Mouse (Mus musculus): Measurements from ENCODE around the gene Aars2. TPM values are rescaled to one million over a fixed set of nuclear protein-coding genes. Genes with fewer than 3 reads are reported as not detected.

Aars2 gene
- polyA plus RNA-seq, 1 experiment from 2014 or later: 17.2 TPM

DNA sequence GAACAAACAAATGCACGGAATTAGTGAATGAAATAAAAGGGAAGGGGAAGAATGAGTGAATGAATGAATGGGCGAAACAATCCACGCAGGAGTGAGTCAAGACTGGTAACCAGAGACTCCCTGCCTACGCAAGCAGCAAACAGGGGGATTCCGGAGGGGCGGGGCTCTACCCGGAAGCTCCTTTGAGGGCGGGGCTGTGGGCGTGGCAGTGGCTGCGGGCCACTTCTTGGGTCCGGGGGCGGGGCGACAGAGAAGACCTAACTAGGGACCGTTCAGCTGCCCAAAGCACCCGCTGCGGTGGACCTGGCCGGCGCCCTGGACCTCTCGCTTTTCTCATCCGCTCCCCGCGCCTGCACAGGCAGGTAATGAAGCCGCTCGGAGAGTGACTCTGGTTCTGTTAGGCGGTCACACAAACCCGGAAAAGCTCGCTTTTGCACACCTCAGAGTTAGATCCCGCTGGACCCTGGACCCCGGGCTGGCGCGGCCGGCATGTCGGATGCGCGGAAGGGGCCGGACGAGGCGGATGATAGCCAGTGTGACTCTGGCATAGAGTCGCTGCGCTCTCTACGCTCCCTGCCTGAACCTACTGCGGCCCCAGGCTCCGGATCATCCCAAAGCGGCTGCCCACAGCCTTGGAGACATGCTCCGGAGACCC is 48.9 kb downstream of the Aars2 start, which contains the start of gene Nfkbie:
Gene Nfkbie, plus strand, starts transcription at position 252 of the 655 bp plus-strand sequence.
- H3K27me3 ChIP-seq: peaks cover 3% of the 10 kb centered on the region
- CTCF ChIA-PET: interaction anchor here (0.9 to 2.1 kb wide), 3 partner anchors 16 to 52 kb away, joined by 3 to 7 read pairs (median 3); no protein-coding TSS in a partner anchor

DNA sequence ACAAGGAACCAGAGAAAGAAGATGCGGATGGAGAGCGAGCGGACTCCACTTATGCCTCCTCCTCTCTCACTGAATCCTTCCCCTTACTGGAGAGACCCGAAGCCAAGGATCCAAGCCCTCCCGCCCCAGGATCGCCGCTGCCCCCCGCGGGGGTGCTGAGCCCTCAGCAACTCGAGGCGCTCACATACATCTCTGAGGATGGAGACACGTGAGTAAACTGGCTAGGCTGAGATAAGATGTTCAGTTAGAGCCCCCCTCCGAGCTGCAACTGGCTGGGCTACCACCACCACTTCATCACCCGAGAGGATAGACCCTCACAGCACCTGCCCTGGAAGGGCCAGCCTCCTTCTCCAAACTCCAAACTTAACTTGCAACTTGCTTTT is 49.5 kb downstream of the Aars2 start:
- H3K27me3 ChIP-seq: peaks cover 3% of the 10 kb centered on the region
- DNase-seq (ENCODE audit: low read depth, low spot score): no peak
- ChIA-PET POLR2A (interaction anchor here (0.9 to 1.2 kb wide), 3 partner anchors 13 to 18 kb away, joined by 3 to 4 read pairs (median 3); partner anchors contain the start of gene Hsp90ab1), CTCF (interaction anchor here (0.7 to 2.1 kb wide), 4 partner anchors 16 to 52 kb away, joined by 3 to 7 read pairs (median 4); no protein-coding TSS in a partner anchor)
- no peak for TF ChIP-seq CTCF (IDR thresholded peaks at IDR 0.05)
- ATAC-seq: no peak
- in situ Hi-C loops (cut with MboI; ENCODE audit: low pct_unique_long_range_greater_than_20kb): no loop called here

More for the DNA sequence above, 48.9 kb downstream of the Aars2 start, which contains the start of gene Nfkbie:
- POLR2A ChIA-PET: interaction anchor here (0.9 to 1.0 kb wide), 2 partner anchors 14 to 17 kb away, joined by 3 read pairs; partner anchors contain the start of gene Hsp90ab1
- in situ Hi-C loops (cut with MboI; ENCODE audit: low pct_unique_long_range_greater_than_20kb): no loop called here
- peak; percentile 80 for DNase-seq (ENCODE audit: low read depth, low spot score)
- ATAC-seq: peak; percentile 53
- TF ChIP-seq CTCF (IDR thresholded peaks at IDR 0.05): no peak

DNA sequence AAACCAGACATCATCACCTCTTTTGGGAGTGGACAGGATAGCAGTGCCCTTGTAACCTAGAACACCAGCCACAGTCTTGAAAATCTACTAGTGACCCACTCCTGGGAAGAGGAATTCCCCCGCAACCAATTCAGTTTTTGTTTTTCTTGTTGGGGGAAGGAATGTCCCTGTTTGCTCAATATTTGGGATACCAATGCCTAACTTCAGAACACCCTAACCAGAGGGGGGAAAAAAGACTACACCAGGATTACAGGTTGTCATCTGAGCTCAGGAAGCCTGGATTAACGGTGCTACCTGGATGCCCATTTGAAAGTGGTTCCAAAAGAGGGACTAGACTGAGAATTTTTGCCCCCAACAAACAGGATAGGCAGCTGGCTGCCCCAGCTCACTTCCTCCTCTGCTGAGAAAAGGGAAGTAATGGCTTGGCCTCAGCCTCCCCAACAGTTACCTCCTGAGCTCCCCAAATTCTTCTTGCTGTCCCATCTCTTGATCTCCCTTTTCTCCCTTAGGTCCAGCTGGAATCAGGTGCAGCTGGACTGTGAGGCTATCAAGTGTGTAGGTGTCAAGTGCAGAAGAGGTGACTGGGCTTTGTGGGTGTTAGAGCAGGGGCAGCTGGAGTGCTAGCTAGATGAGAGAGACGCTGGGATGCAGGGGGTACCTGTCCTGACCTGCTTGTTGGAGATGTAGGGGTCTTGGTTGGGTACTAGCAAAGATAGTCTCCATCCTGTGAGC is 50.0 kb downstream of the Aars2 start:
- ATAC-seq (no peak), DNase-seq (ENCODE audit: low read depth, low spot score) (no peak)
- CTCF ChIA-PET: interaction anchor here (0.7 to 2.1 kb wide), 3 partner anchors 15 to 40 kb away, joined by 3 to 7 read pairs (median 4); no protein-coding TSS in a partner anchor
- POLR2A ChIA-PET: interaction anchor here (0.7 to 1.2 kb wide), 3 partner anchors 11 to 18 kb away, joined by 3 to 4 read pairs (median 3); no protein-coding TSS in a partner anchor
- no peak for TF ChIP-seq CTCF (IDR thresholded peaks at IDR 0.05)
- in situ Hi-C loops (cut with MboI; ENCODE audit: low pct_unique_long_range_greater_than_20kb): no loop called here
- H3K27me3 ChIP-seq: peaks cover 3% of the 10 kb centered on the region

DNA sequence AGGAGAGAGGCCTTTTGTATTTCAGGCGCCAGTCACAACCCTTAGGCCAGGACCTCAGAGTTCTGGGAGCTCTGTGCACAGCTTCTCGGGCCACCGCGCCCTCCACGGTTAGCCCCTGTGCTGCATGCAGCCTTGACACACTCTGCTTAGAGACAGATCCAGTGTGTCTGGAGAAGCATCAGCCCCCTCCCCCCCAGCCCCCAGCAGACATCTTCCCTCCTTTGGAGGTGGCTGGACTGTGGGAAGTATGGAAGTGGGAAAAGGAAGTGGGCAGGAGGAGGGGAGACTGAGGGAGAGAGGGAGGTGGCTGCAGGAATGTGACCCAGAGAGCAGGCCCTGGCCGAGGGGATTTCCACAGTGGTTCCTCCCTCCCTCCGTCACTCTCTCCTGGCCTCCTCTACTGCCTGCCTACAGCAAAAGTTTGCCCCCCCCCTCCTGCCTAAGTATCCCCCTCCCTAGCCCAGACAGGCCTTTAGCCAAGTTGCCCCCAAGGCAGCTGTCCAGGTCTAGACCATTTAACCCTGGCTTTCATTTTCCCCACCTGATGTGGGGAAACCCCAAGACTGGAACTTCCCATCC is 50.7 kb downstream of the Aars2 start:
- no peak for TF ChIP-seq CTCF (IDR thresholded peaks at IDR 0.05)
- peak; percentile 9 for ATAC-seq
- no peak for DNase-seq (ENCODE audit: low read depth, low spot score)
- ChIA-PET CTCF (interaction anchor here (2.0 to 2.1 kb wide), 2 partner anchors 14 to 21 kb away, joined by 4 to 7 read pairs; no protein-coding TSS in a partner anchor), POLR2A (interaction anchor here (0.6 to 1.2 kb wide), 6 partner anchors 10 to 1135 kb away, joined by 3 to 4 read pairs (median 4); no protein-coding TSS in a partner anchor)
- peaks cover 3% of the 10 kb centered on the region for H3K27me3 ChIP-seq
- in situ Hi-C loops (cut with MboI; ENCODE audit: low pct_unique_long_range_greater_than_20kb): no loop called here

DNA sequence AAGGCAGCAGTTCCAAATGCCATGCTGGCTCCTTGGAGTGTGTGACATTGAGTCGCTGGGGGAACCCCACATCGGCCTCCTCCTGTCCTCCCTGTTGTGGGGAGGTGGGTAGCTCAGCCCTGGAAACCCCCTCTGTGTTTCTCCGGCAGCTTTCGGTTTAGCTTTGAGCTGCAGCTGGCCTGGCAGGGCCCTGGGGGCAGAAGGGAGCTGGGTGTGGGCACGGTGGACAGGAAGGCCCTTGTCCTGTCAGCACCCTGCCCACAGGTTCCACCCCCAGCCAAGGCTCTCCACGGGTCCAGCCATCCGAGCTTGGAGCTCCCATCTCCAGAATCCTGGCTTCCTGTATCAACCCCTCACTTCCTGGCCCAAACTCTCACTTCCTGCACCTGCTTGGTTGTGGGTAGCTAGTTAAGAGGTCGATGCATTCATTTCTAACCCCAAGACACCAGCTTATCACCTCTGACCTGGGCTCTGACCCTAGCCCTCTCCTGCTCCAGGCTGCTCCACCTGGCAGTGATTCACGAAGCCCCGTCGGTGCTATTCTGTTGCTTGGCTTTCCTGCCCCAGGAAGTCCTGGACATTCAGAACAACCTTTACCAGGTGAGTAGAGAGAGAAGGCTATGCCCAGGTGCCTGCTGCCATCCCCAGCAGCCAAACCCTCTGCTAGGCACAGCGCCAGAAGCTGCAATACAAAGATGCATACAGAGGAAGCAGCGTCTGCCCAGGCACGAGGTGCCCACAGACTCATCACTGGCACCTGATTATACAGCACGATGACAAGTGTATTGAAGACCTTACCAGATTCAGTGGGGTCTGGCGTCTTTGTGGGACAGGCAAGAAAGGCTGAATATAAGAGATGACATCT is 51.6 kb downstream of the Aars2 start:
- ATAC-seq (no peak), DNase-seq (ENCODE audit: low read depth, low spot score) (no peak)
- H3K27me3 ChIP-seq: peaks cover 3% of the 10 kb centered on the region
- ChIA-PET POLR2A (interaction anchor here (0.6 to 1.1 kb wide), 5 partner anchors 11 to 1134 kb away, joined by 3 to 4 read pairs (median 3); partner anchors contain the start of gene Hsp90ab1), CTCF (interaction anchor here (0.7 to 2.0 kb wide), 2 partner anchors 20 to 27 kb away, joined by 3 to 4 read pairs; no protein-coding TSS in a partner anchor)
- in situ Hi-C loops (cut with MboI; ENCODE audit: low pct_unique_long_range_greater_than_20kb): no loop called here
- TF ChIP-seq CTCF (IDR thresholded peaks at IDR 0.05): no peak

DNA sequence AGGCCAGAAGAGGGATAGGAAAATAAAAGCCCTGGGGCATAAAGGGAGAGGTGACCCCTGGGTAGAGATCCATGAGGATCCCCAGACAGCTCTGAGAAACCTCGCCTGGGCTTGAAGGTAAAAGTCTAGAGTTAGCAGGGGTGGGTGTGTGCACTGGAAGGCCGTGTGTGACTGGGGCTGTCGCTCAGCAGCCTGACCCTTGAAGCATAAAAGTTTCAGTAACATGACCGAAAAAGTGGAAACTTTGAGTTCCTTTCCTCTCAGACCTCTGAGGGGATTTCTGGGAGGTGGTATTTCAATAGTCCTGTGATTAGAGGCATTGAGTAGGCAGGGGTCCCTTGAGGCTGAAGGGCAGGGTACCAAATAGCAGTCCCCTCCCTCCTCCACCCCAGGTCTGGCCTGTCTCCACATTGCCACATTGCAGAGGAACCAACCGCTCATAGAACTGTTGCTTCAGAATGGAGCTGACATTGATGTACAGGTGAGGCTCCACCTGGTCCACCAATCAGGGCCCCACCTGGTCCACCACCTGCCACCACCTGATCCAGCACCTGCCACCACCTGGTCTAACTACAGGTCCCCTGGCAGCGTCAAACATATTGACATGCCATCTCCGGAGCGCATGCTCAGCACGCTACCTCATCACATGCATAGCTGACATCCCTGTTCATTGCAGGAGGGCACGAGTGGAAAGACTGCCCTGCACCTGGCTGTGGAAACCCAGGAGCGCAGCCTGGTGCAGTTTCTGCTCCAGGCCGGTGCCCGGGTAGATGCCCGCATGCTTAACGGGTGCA is 53.3 kb downstream of the Aars2 start:
- ChIA-PET CTCF (interaction anchor here (0.8 kb wide), 1 partner anchor 23 kb away, joined by 3 read pairs; no protein-coding TSS in a partner anchor), POLR2A (no interaction called here)
- DNase-seq (ENCODE audit: low read depth, low spot score): no peak
- ATAC-seq: no peak
- no peak for TF ChIP-seq CTCF (IDR thresholded peaks at IDR 0.05)
- in situ Hi-C loops (cut with MboI; ENCODE audit: low pct_unique_long_range_greater_than_20kb): no loop called here
- H3K27me3 ChIP-seq: no peaks in the 10 kb centered on the region

DNA sequence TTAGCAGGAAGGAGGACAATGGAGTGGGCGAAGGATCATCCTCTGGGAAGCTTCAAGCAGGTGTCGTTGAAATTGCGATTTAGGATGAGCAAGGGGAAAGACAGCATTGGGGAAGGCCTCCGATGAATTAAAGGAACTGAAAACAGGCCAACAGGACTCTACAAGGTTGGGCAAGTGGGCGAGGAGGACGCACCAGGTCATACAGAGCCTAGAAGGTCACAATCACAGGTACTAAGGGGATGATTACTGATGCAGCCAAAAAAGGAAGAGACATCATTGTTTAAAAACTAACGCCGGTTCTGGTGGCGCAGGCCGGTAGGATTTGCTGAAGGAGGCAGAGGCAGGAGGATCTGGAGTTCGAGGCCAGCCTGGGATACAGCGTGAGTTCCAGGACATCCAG is 56.6 kb downstream of the Aars2 start:
- no peak for TF ChIP-seq CTCF (IDR thresholded peaks at IDR 0.05)
- POLR2A ChIA-PET: interaction anchor here (1.6 to 2.7 kb wide), 2 partner anchors 9 to 11 kb away, joined by 5 to 7 read pairs; partner anchors contain the start of gene Hsp90ab1
- no peaks in the 10 kb centered on the region for H3K27me3 ChIP-seq
- ATAC-seq (no peak), DNase-seq (ENCODE audit: low read depth, low spot score) (no peak)
- CTCF ChIA-PET: interaction anchor here (1.5 to 1.9 kb wide), 2 partner anchors 12 to 47 kb away, joined by 3 to 7 read pairs; no protein-coding TSS in a partner anchor
- in situ Hi-C loops (cut with MboI; ENCODE audit: low pct_unique_long_range_greater_than_20kb): no loop called here

DNA sequence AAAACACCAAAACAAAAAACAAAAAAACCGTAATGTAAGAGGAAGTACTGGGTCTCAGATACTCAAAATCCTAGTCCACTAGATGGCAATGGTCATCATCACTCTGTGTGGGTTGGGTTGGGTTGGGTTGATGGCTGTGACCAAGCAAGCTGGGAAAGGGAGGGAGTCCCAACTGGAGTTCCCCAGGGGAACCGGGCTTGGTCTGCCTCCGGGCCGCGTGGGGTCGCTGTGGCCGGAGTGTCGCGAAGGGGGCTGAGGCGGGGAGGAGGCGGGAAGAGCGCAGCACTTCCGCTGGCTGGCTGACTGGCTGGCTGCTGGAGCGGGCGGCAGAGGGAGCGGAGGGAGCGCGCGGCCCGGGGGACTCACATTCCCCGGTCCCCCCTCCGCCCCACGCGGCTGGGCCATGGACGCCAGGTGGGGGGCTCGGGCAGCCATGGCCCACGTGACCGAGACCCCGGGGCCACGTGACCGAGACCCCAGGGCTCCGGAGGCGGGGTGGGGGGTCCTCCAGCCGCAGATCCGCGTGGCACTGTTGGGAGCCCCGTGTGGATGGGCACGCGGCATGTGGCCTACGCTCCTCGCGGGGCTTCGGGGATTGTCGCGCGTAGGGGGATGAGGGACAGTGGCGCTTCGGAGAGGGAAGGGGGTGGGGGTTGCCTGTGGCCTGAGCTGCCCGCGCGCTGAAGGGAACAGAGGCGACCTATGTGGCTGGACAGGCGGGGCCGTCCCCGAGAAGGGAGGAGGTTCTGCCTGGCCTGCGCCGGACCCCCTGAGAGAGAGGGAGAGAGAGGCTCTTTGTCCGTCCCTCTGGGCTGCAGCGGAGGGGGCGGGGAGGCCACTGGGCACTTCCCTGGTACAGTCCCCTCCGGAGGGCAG is 57.3 kb downstream of the Aars2 start, which contains the start of gene Slc35b2:
Gene Slc35b2, plus strand, starts transcription at position 220 of the 876 bp plus-strand sequence.
- ChIA-PET POLR2A (interaction anchor here (1.6 to 2.7 kb wide), 2 partner anchors 9 to 10 kb away, joined by 5 to 7 read pairs; partner anchors contain the start of gene Hsp90ab1), CTCF (interaction anchor here (1.9 kb wide), 1 partner anchor 11 kb away, joined by 7 read pairs; no protein-coding TSS in a partner anchor)
- ATAC-seq (peak; percentile 82), DNase-seq (ENCODE audit: low read depth, low spot score) (no peak)
- no peaks in the 10 kb centered on the region for H3K27me3 ChIP-seq
- TF ChIP-seq CTCF (IDR thresholded peaks at IDR 0.05): no peak
- in situ Hi-C loops (cut with MboI; ENCODE audit: low pct_unique_long_range_greater_than_20kb): no loop called here

Measured in Patski (cell line).